Mouse (Mus musculus): ENCODE measurements around the gene Slit2. TPM values are rescaled to one million over a fixed set of nuclear protein-coding genes. Genes with fewer than 3 reads are reported as not detected.

Slit2 gene
- polyA plus RNA-seq, 1 experiment from 2014 or later = 2.2 TPM

DNA sequence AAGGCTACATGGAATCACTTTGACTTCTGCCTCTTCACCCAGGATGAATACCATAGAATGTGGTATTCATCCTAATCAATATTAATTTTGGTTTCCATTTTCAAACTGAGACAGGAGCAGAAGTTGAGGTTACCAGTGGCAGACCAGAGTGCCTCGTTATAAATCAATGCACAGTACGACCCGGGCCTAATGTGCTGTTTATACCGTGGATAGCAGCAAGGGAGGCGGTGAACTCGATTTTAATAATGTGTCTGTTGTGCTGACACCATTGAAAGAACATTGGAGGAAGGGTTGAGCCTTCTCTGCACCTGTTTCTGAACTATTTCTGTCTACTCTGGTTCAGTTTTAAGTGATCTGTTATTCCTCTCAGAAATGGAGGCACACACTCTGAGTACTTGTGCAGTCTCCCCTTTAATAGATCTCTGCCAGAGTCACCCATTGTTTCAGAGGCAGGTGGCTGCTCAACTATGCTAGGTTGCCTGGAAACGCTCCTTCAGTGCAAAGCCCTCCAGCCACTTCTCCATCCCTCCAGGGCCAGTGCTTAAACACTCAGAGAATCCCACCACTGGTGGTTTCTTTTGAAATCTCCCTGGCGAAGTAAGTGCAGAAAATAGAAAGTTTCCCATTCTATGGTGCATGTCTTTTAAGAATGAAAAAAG lies 98.4 kb downstream of the Slit2 start:
- Histone ChIP-seq H3K4me2 (no peak overlapping the region), H3K36me3 (no peaks in the 10 kb centered on the region), H3K27me3 (replicated peaks) (no peaks in the 10 kb centered on the region), H3K4me3 (no peak overlapping the region), H3K9me3 (replicated peaks) (no peaks in the 10 kb centered on the region), H3K27ac (no peak overlapping the region), H3K4me1 (no peaks in the 10 kb centered on the region), H3K9ac (no peak overlapping the region)
- ATAC-seq = no peak
- 62% methylated on average over 8 of the region's 8 CpGs for WGBS (ENCODE audit: insufficient replicate concordance)

DNA sequence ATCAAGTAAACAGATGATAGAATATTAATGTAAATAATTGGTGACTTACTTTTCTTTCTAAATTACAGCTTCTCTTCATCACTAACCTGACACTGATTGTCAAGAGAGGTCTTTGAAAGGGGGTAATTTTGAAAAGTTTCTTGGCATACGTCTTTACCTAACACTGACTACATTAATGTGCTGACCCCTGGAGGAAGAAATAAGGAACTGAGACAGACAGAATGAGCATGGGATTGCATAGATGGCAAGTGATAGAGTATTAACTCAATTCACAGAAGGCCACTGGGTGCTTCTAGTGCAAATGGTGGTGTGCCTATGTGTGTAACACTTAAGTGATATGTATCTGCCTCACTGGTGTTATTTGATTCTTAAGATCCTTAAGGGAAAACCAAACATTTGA lies 130.5 kb downstream of the Slit2 start:
- no peak for ATAC-seq
- H3K36me3 ChIP-seq = no peaks in the 10 kb centered on the region
- no peaks in the 10 kb centered on the region for H3K4me1 ChIP-seq
- H3K9me3 ChIP-seq (replicated peaks) = no peaks in the 10 kb centered on the region
- H3K9ac ChIP-seq = no peak overlapping the region
- 43% methylated on average over 1 of the region's 1 CpGs for WGBS (ENCODE audit: insufficient replicate concordance)
- H3K27ac ChIP-seq = no peak overlapping the region
- no peak overlapping the region for H3K4me3 ChIP-seq
- H3K4me2 ChIP-seq = no peak overlapping the region
- no peaks in the 10 kb centered on the region for H3K27me3 ChIP-seq (replicated peaks)

DNA sequence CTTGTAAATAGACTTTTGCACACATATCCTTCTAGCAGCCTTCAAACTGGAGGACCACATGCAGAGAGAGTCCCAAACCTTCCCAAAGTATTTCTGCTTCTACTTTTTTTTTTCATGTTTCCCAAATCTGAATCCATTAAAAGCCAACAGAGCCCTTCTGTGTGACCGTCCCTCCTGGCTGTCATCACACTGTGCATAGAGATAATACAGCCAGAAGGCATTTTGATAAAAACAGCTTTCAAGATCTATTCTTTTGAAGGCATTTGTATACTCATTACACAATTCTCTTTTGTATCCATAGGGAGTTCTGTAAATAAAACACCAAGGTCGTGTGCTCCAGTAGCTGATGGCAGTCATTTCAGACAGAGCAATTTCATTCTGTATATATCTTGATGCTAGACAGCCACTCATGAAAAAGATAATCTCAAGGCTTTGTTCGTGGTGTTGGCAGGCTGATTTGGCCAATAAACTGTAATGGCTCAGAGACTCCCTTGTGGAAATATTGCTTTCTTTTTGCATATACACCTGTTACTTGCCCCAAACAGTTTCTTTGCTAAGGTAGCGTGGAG lies 132.1 kb downstream of the Slit2 start:
- H3K4me2 ChIP-seq = no peak overlapping the region
- no peaks in the 10 kb centered on the region for H3K27me3 ChIP-seq (replicated peaks)
- no peak for ATAC-seq
- no peak overlapping the region for H3K9ac ChIP-seq
- whole genome bisulfite sequencing (ENCODE audit: insufficient replicate concordance) = 54% methylated on average over 4 of the region's 4 CpGs
- no peaks in the 10 kb centered on the region for H3K4me1 ChIP-seq
- H3K27ac ChIP-seq = no peak overlapping the region
- no peaks in the 10 kb centered on the region for H3K9me3 ChIP-seq (replicated peaks)
- H3K36me3 ChIP-seq = no peaks in the 10 kb centered on the region
- no peak overlapping the region for H3K4me3 ChIP-seq

DNA sequence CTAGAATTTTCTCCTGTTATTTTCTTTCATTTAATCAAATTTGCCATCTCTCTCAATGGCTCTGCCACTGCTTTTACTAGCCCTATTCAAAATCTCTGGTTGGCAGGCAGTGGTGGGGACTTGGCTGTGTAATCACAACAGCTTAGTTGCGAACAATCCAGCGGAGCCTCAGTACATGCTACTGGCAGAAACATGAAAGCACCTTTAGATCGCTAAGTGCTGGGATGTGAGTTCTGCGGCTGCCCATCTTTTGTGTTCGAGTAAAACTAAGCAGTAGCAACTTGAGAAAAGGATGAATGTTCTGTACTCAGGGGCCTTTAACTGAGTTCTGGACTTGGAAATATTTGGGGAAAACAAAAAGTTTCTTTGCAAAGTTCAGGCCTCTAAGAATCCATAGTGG lies 139.7 kb downstream of the Slit2 start:
- no peaks in the 10 kb centered on the region for H3K4me1 ChIP-seq
- no peak for ATAC-seq
- H3K27me3 ChIP-seq (replicated peaks) = no peaks in the 10 kb centered on the region
- H3K36me3 ChIP-seq = no peaks in the 10 kb centered on the region
- no peak overlapping the region for H3K9ac ChIP-seq
- H3K4me3 ChIP-seq = no peak overlapping the region
- 76% methylated on average over 5 of the region's 5 CpGs for WGBS (ENCODE audit: insufficient replicate concordance)
- H3K9me3 ChIP-seq (replicated peaks) = no peaks in the 10 kb centered on the region
- H3K4me2 ChIP-seq = no peak overlapping the region
- H3K27ac ChIP-seq = no peak overlapping the region

DNA sequence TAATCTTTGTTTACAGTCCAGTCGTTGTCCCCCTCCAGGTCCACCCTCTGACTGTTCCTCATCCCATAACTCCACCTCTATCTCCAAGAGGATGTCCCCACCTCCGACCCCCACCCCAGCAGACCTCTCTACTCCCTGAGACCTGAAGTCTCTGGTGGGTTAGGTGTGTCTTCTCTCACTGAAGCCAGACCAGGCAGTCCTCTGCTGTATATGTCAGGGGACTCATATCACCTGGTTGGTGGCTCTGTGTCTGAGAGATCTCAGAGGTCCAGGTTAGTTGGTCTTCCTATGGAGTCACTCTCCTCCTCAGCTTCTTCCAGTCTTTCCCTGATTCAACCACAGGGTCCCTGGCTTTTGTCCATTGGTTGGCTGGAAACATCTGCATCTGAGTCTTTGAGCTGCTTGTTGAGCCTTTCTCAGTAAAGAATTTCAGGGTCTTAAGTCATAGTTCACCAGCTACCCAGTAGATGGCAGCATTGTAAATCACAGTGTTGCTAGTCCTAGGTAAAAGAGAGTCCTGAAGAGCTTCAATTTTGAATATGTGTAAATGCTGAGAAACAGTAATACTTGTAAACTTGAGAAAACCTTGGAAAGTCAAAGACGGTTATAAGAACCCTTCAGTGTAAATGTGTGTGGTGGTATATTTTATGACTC lies 143.0 kb downstream of the Slit2 start:
- Histone ChIP-seq H3K9me3 (replicated peaks) (no peaks in the 10 kb centered on the region), H3K4me3 (no peak overlapping the region), H3K9ac (no peak overlapping the region), H3K4me2 (no peak overlapping the region), H3K4me1 (no peaks in the 10 kb centered on the region), H3K27ac (no peak overlapping the region), H3K36me3 (no peaks in the 10 kb centered on the region), H3K27me3 (replicated peaks) (no peaks in the 10 kb centered on the region)
- WGBS (ENCODE audit: insufficient replicate concordance) = 50% methylated on average over 3 of the region's 3 CpGs
- no peak for ATAC-seq

DNA sequence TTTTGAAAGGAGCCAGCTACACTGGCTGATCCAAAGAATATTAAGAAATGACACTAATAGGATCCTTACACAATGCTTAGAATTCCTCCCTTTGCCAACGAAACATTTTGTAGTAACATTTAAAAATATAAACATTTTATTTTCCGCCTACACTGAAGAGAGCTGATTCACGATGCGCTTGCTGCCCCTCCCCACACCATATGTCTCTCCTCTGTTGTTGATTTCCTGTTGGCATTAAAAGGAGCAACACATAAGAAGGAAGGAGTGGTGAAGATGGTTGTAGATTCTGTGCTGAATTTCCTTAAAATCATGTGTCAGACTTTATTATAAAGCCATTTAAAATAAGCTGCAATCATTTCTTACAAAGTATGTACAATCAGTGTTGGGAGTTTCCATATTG lies 147.0 kb downstream of the Slit2 start:
- H3K4me3 ChIP-seq = no peak overlapping the region

DNA sequence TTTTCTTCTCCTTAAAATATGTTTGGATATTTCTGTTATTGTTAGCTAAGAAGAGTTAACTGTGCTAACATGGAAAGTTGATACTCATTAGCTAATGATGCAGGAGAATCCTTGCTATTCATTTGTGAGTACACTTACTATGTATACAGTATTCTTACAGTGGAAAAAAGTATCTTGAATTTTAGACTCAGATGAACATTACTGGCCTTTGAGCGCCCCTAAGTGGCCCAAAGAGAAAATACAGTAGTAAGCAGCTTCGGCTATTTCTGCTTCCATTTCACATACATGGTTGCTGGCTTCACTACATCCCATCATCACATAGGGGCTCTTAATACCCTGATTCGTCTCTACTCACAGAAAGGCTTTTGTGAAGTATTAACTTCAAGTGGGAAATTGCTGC lies 153.6 kb downstream of the Slit2 start:
- H3K27me3 ChIP-seq (replicated peaks) = no peaks in the 10 kb centered on the region

More for the DNA sequence above, 147.0 kb downstream of the Slit2 start:
- WGBS (ENCODE audit: insufficient replicate concordance) = 79% methylated on average over 4 of the region's 4 CpGs
- no peaks in the 10 kb centered on the region for H3K27me3 ChIP-seq (replicated peaks)
- ATAC-seq = no peak
- no peak overlapping the region for H3K27ac ChIP-seq
- H3K9me3 ChIP-seq (replicated peaks) = no peaks in the 10 kb centered on the region
- H3K9ac ChIP-seq = no peak overlapping the region
- no peaks in the 10 kb centered on the region for H3K4me1 ChIP-seq
- H3K4me2 ChIP-seq = no peak overlapping the region
- no peaks in the 10 kb centered on the region for H3K36me3 ChIP-seq

DNA sequence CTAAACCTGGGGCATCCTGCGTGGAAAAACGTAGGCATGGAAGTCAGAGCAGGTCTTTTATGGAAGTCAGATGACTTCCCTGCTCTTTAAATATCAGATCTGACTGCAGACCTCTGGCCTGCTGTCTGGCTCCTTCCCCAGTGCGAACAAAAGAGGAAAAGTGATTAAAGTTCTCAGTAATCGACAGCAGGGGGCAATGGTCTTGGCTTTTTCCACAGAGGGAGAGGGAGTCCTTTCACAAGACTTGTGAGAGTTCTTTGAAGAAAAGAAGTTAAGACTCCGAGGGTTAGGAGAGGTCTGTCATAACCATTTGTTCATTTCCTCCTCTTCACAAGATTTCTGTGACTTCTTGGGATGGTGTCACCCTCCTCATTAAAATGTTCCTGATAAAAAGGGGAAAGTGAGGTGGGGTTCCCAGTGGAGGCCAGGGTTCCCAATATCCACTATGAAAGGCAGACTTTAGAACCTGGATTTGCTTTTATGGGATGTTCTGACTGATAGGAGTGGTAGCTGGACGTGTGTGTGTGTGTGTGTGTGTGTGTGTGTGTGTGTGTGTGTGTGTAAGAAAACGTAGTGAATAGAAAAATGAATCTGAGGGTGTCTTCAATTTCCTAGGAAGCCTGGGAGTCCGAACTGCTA lies 156.0 kb downstream of the Slit2 start:
- ATAC-seq = no peak
- H3K9me3 ChIP-seq (replicated peaks) = no peaks in the 10 kb centered on the region
- 22% methylated on average over 8 of the region's 8 CpGs for WGBS (ENCODE audit: insufficient replicate concordance)
- H3K4me3 ChIP-seq = no peak overlapping the region
- H3K27me3 ChIP-seq (replicated peaks) = no peaks in the 10 kb centered on the region
- no peak overlapping the region for H3K9ac ChIP-seq
- H3K4me2 ChIP-seq = no peak overlapping the region
- no peaks in the 10 kb centered on the region for H3K36me3 ChIP-seq
- no peak overlapping the region for H3K27ac ChIP-seq
- no peaks in the 10 kb centered on the region for H3K4me1 ChIP-seq

More for the DNA sequence above, 153.6 kb downstream of the Slit2 start:
- ATAC-seq = no peak
- 14% methylated on average over 3 of the region's 3 CpGs for WGBS (ENCODE audit: insufficient replicate concordance)
- no peaks in the 10 kb centered on the region for H3K4me1 ChIP-seq
- H3K4me2 ChIP-seq = no peak overlapping the region
- no peak overlapping the region for H3K4me3 ChIP-seq
- H3K9me3 ChIP-seq (replicated peaks) = no peaks in the 10 kb centered on the region
- no peak overlapping the region for H3K9ac ChIP-seq
- no peaks in the 10 kb centered on the region for H3K36me3 ChIP-seq
- H3K27ac ChIP-seq = no peak overlapping the region

DNA sequence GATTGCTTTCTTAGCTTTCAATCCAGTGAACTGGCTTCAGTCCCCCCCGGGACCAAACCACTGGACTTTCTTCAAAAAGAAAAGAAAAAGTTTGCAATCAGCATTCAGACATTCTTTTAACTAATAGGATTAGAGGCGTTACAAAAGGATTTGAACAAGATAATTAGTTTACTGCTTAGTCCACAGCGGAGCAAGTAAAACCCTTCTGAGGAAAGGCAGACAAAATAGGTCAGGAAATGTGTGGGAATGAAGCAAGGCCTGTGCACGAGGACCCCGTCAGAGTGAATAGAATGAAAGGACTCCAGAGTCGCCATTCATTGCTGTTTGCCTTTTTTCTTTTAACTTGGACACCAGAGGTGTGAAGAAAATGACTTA lies 156.5 kb downstream of the Slit2 start:
- Histone ChIP-seq H3K9ac (no peak overlapping the region), H3K36me3 (no peaks in the 10 kb centered on the region), H3K4me2 (no peak overlapping the region), H3K27me3 (replicated peaks) (no peaks in the 10 kb centered on the region), H3K4me1 (no peaks in the 10 kb centered on the region), H3K27ac (no peak overlapping the region), H3K9me3 (replicated peaks) (no peaks in the 10 kb centered on the region), H3K4me3 (no peak overlapping the region)
- WGBS (ENCODE audit: insufficient replicate concordance) = 49% methylated on average over 6 of the region's 6 CpGs
- no peak for ATAC-seq

DNA sequence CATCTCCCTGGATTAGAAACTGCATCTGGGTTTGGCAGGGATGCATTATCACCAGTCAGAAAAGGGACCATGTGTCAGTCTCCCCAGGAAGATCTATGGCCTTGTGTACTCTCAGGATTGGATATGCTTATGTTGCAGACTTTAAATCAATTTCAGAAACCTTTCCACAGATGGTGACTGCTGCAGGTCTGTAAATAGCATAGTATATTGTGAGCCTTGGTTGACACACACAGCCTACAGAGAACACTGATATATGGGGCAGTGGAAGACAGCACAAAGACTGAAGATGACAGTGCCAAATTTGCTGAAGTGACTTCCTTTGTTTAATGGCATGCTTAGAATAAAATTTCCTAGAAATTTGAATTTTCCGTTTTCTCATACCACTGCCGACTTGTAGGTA lies 163.1 kb downstream of the Slit2 start:
- H3K9ac ChIP-seq = no peak overlapping the region
- no peaks in the 10 kb centered on the region for H3K9me3 ChIP-seq (replicated peaks)
- no peak for ATAC-seq
- H3K4me3 ChIP-seq = no peak overlapping the region
- H3K4me1 ChIP-seq = no peaks in the 10 kb centered on the region
- 66% methylated on average over 2 of the region's 2 CpGs for WGBS (ENCODE audit: insufficient replicate concordance)
- no peak overlapping the region for H3K4me2 ChIP-seq
- no peaks in the 10 kb centered on the region for H3K27me3 ChIP-seq (replicated peaks)
- no peak overlapping the region for H3K27ac ChIP-seq
- H3K36me3 ChIP-seq = no peaks in the 10 kb centered on the region

DNA sequence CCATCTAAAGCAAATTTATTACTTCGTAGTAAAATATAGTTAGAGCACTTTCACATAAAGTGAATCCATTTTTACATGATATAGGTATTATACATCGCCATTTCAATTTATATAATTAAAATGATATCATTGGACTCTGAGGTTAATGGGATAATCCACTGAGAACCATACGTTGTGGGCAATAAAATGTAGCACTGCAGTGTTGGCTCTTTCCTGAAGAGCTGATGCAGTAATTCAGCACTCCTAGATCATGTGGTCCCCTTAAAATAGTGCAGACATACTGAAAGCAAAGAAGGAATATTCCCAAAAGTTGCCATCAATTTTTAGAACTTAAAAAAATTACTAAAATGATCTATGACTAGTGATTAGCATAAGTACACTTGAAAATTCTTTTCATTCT lies 177.9 kb downstream of the Slit2 start:
- 61% methylated on average over 3 of the region's 3 CpGs for WGBS (ENCODE audit: insufficient replicate concordance)
- no peaks in the 10 kb centered on the region for H3K9me3 ChIP-seq (replicated peaks)
- H3K27ac ChIP-seq = no peak overlapping the region
- no peaks in the 10 kb centered on the region for H3K36me3 ChIP-seq
- H3K4me3 ChIP-seq = no peak overlapping the region
- H3K27me3 ChIP-seq (replicated peaks) = no peaks in the 10 kb centered on the region
- no peak overlapping the region for H3K4me2 ChIP-seq
- no peak overlapping the region for H3K9ac ChIP-seq
- no peaks in the 10 kb centered on the region for H3K4me1 ChIP-seq
- no peak for ATAC-seq

DNA sequence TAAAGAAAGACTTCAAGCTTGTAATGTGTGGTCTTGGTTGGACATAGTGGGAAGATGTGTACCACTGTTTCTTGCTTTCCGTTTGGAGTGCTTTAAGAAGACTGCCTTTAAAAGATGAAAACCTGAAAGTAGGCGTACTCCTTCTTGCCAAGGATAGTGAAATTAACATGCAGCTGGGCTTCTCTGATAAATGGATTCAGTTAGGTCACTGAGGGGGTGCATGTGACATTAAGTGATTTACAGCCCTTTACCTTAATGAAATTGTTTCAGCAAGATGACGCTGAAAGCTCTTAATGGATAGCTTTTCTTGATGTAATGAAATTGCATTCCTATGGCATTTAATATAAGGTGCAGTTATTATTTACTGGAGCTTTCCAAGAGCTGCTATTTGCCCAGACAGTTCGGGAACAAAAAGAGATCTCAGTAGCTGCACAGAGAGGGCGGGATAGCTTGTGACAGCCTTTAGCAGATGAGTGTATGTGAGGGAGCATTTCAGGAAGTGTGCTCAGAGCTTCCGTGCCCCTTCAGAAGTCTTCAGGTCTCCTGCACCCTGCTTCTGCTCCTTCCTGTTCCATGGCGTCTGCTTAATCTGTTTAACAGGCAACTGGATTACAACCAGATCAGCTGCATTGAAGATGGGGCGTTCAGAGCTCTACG lies 198.8 kb downstream of the Slit2 start:
- H3K27ac ChIP-seq = no peak overlapping the region
- H3K4me3 ChIP-seq = no peak overlapping the region
- ATAC-seq = no peak
- H3K27me3 ChIP-seq (replicated peaks) = no peaks in the 10 kb centered on the region
- H3K36me3 ChIP-seq = no peaks in the 10 kb centered on the region
- no peak overlapping the region for H3K4me2 ChIP-seq
- no peaks in the 10 kb centered on the region for H3K9me3 ChIP-seq (replicated peaks)
- no peak overlapping the region for H3K9ac ChIP-seq
- no peaks in the 10 kb centered on the region for H3K4me1 ChIP-seq
- WGBS (ENCODE audit: insufficient replicate concordance) = 46% methylated on average over 9 of the region's 9 CpGs
